Mouse (Mus musculus) 3T3-L1 (cell line): Measurements from ENCODE around the gene Frmd4a.

Experiments
- DNase-seq: peaks from one replicate; pipeline ENCODE4 v3.0.0-alpha.2; 2015; ENCODE audit warnings: low read depth, low spot score

Frmd4a gene

DNA sequence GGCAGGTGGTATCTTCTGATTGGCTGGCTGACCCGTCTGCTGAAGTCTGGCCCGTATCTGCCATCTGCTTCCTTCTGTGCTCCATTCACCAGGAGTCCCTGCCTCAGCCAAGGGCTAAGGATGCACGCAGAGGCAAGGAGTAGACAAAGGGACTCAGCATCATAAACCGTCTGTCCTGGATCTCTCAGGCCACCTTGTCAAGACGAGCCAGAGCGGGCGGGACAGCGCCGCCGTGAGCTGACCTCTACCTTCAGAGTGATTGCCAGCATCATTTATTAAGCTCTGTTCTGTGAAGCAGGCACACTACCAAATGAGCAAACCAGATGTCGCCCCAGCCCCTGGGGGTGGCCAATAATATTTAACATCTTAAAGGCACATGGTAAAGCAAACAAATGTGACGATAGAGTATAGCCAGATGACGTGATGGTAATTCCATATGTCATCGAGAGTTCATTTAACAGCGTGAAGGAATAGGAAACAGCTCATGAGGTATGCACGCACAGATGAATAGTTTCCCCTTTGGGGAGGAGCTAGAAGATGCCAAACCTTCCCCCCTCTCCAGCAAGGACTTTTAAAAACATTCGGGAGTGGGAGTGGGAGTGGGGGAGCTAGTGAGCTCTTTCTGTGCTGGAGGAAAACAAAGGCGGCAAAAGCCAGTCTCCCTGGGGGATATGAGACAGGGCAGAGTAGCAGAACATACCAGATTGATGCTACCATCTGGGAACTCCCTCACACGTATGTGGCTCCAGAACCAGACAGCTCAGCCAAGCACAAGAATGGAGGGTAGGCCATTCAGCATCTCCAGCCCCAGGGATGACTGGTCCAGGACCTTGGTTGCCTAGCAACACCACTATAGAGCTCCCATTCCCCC lies 419.1 kb downstream of the Frmd4a start:
- DNase-seq = no peak

- no peak for DNase-seq
Measured at GRCm38 (mm10) chr2:4438739-4439138, 421.2 kb downstream of the Frmd4a start.

DNA sequence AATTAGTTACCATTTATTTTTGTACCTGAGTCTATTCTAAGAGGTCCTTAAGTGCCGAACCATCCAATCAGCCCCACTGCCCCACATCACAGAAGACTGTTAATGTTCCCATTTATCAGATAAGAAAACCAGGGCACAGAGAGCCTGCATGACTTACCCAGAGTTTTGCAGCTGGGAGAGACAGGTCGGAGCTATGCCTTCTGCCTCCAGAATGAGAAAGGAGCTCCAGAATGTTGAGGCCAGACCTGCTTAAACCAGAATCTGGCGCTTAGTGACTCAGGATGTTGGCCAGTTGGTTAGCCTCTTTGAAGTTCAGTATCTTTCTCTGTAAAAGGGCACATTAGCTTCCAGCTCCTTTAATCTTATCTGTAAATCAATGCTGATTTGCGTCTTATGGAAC lies 422.4 kb downstream of the Frmd4a start:
- no peak for DNase-seq

- no peak for DNase-seq
Measured at GRCm38 (mm10) chr2:4441840-4442239, 424.3 kb downstream of the Frmd4a start.

GRCm38 (mm10) chr2:4444740-4445139 lies 427.2 kb downstream of the Frmd4a start:
- DNase-seq = no peak

GRCm38 (mm10) chr2:4445629-4446400 lies 428.3 kb downstream of the Frmd4a start:
- DNase-seq = peak; percentile 95

GRCm38 (mm10) chr2:4449860-4450480 lies 432.5 kb downstream of the Frmd4a start:
- DNase-seq = no peak

DNA sequence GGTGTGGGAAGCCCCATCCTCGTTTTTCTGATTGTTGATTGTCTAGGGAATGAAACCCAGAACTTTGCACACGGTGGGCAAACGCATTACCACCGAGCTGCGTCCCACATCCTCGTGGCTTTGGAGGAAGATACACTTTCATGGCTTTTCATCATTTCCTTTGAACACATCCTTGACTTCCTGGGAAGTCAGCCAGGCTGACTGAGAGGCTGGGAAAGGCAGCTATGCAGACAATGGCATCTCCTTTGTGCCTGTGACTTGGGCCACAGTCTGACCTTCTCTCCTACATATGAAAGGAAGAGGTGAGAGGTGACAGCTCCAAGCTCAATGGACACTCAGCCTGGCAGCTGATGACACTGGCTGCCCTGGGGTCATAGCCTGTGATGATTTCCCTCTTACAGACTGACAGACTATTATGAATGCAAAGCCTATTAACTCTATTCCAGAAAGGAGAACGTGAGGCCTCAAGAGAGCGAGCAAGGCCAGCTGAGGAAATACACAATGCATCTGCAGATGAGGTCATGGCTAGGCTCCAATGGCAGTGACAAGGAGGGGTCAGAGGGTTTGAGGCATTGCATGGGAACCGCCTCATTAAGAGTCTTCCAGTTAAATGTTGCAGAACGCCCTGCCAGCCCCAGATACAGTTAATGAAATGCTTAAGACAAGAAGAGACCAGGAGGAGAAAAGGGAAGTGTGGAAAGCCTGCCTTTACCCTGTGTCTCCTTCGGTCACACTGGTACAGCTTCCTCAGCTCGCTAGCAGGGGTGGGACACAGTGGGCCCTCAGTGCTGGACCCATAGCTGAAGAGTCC lies 435.3 kb downstream of the Frmd4a start:
- DNase-seq = peak; percentile 11

- DNase-seq = no peak
Measured at GRCm38 (mm10) chr2:4455097-4456025, 437.8 kb downstream of the Frmd4a start.

GRCm38 (mm10) chr2:4460897-4461296 lies 443.4 kb downstream of the Frmd4a start:
- no peak for DNase-seq

DNA sequence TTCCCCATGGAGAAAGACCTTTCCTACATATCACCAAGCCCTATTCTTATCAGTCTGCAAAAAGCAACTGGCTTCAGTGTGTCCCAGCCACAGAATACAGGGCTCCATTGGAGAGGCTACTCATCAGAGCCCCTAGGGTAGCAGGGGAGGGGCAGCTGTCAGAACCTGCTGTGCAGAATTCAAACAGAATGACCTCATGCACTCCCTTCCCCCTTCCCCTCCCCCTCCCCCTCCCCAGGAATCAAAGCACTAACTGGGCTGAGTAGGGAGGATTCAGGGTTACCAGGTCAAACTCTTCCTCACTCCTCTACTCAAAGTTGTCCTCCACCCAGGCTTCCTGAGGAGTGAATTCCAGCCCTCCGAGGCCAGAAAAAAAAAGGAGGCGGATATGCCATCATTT lies 444.0 kb downstream of the Frmd4a start:
- DNase-seq = no peak

DNA sequence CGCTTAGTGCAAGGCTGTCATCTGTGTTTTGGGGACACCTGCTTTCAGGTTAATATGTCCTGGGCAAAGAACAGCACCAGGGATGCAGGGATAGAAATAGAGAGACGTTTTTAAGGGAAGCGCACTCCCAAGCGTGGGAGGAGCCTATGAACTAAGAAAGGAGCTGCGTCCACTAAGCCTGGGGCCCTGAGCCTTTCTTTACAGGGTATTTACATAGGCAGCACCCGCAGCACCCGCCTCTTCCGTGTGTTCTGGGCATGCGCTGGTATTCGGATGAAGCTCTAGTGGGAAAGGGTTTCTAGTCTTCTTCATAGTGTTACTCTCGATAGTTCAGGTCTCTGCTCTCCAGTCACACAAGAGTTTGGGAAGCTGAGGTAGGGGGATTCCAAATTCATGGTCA lies 445.0 kb downstream of the Frmd4a start:
- no peak for DNase-seq

DNA sequence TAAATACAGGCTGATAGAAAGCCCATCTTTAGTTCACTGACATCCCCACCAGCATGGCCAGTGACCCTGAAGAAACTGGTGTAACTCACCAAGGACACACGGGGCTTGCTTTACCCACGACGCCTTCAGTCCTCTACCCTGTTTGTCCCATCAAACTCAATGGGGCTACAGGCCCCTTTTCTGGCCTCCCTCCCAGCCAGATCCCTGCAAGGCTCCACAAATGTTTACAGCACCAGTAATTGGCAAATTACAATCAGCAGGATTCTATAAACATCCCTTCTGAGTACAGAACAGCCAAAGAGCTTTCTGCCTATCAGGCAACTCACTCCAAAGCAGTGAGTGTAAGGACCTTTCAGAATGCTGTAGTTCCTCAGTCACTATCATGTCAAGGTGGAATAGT lies 448.6 kb downstream of the Frmd4a start:
- no peak for DNase-seq

DNA sequence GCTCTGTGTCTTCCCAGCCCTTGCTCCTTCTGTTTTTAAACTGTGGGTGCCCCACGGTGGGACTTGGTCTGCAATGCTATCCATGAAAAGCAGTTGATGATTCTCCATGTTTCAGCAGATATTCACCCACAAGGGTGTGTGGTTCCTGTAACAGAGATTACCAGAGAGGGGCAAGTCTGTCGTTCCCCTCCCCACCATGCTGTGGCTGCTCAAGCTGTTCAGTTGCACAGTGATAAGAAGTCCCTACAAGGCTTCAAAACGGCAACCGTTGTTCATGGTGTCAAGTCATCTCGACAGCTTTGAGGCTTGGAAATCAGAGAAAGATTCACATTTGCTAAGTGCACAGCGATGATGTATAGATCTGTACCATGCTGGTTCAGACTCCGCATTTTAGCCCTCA lies 449.8 kb downstream of the Frmd4a start:
- no peak for DNase-seq

DNA sequence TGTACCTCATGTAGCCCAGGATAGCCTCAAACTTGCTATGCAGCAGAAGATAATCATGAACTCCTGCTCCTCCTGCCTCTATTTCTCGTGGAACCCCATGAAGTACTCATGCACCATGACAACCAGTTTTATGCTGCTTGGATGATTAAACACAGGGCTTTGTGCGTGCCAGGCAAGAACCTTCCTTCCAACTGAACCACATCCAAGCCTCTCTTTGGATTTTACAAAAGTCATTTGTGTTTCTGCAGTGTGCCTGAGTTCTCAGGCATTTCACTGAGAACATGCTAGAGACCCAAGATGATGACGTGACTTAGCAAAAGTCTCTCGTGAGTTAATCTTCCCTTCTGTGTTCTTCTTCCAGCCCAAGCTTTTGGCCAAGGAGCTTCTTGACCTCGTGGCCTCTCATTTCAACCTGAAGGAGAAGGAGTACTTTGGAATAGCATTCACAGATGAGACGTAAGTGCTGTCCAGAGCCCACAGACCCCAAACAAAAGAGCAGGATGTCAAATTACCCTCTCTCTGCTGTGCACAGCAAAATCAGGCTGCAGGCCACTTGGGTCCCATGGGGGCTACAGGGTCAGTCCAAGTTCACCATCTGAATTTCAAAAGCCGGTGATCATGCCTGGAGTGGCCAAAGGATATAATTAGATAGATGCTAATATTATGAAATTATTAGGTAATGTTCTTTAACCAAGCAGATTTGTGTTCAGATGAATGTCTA lies 455.4 kb downstream of the Frmd4a start:
- no peak for DNase-seq

DNA sequence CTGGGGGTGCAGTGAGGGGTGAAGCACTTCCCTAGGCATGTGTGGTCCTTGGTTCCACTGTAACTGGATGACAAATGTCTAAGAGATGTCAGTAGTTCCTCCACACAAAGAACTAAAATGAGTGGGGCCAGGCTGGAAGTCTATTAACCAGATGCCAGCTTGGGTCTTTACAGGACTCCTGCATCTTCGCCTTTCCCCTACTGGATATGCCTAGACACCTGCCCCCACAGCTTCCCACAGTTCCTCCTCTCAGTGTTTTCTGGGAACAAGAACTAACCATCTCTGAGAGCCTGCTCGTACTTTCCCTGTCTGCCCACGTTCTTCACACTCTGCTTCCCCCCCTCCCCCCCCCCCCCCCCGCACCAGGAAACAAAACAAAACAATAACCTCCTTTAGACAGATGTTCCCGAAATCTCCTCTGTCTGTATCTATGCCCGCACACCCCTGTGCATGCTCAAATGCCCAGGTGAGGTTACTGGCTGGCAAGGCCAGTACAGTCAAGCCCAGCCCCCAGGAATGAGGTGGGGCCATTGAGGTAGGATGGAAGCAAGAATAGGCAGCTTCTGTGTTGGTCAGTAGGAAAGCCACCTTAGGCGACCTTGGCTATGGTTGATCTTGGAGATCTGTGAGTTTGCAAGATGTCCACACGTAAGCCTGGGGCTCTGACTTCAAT lies 456.5 kb downstream of the Frmd4a start:
- DNase-seq = no peak

- peak; percentile 37 for DNase-seq
Measured at GRCm38 (mm10) chr2:4474539-4474937, 457.0 kb downstream of the Frmd4a start.

- no peak for DNase-seq
Measured at GRCm38 (mm10) chr2:4475991-4476390, 458.5 kb downstream of the Frmd4a start.

- DNase-seq = no peak
Measured at GRCm38 (mm10) chr2:4476608-4477007, 459.1 kb downstream of the Frmd4a start.
